Mouse (Mus musculus): ENCODE results near the gene Cldn34d. TPM values are rescaled to one million over a fixed set of nuclear protein-coding genes. Genes with fewer than 3 reads are reported as not detected.

Cldn34d gene
- not detected in 2 replicates for polyA plus RNA-seq (2014; fragmentation: Nextera tagmentation; extraction: Ambion mirVana)

DNA sequence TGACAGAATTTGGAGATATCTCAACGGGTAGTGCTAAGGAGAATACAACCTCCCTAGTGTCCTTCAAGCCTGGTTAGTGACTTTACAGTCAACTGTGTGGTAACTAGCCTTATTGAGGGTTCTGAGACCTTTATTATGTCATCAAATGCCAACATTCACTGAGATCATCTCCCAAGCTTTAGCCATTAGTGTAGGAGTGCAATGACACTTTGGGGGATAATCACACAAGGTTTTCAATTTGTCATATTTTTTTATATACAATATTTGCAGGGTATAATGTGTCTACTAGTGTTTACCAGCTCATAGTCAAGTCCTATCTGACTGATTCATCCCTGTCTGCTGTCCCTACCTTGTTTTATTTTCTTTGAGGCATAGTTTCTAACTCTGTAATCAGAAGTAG lies at the start of gene Cldn34d:
TSS of gene Cldn34d (minus strand) at position 101 of the 400 bp plus-strand sequence.
- Histone ChIP-seq H3K4me3 (ENCODE audit: low read length) (no peak within 1 kb of the TSS), H3K4me1 (ENCODE audit: control insufficient read depth, insufficient read depth, low read length) (no peaks in the 10 kb centered on the region), H3K36me3 (ENCODE audit: control insufficient read depth, insufficient read depth, low read length) (no peaks in the 10 kb centered on the region), H3K27ac (ENCODE audit: low read depth, low read length) (no peak within 1 kb of the TSS), H3K9ac (ENCODE audit: low read depth, low read length) (no peak within 1 kb of the TSS), H3K9me3 (ENCODE audit: control insufficient read depth, low read length) (0 out of 2 replicates have a peak, but pooled peaks cover 2% of the 10 kb centered on the region), H3K27me3 (ENCODE audit: control insufficient read depth, insufficient read depth, low read length) (no peaks in the 10 kb centered on the region), H3K4me2 (replicated peaks; ENCODE audit: low read depth, low read length) (no peak within 1 kb of the TSS)
- 69% methylated on average over 1 of the region's 1 CpGs for WGBS
- ATAC-seq (ENCODE audit: low FRiP score, low TSS enrichment) = no peak

DNA sequence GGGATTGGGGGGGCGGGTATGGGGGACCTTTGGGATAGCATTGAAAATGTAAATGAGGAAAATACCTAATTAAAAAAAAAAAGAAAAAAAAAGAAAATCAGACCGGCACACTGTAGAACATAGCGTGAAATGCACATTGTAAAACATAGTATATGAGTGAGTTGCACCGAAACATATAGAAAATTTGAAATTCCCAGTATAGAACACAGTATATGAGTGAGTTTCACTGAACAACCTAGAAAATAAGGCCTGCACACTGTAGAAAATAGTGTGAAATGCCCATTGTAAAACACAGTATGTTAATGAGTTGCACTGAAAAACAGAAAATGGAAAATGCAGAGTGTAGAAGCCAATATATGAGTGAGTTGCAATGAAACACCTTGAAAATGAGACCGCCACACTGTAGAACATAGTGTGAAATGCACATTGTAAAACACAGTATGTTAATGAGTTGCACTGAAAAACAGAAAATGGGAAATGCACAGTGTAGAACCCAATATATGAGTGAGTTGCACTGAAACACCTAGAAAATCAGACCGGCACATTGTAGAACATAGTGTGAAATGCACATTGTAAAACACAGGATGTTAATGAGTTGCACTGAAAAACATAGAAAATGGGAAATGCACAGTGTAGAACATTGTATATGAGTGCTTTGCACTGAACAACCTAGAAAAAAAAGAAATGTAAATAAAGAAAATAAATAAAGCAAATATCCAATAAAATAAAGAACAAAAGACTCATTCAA lies 4.1 kb downstream of the Cldn34d start:
- ATAC-seq (ENCODE audit: low FRiP score, low TSS enrichment) = peak; percentile 100
- WGBS = 56% methylated on average over 5 of the region's 6 CpGs
- H3K4me1 ChIP-seq (ENCODE audit: control insufficient read depth, insufficient read depth, low read length) = no peaks in the 10 kb centered on the region

More for the DNA sequence above, 4.1 kb downstream of the Cldn34d start:
- no peak overlapping the region for H3K9ac ChIP-seq (ENCODE audit: low read depth, low read length)
- no peak overlapping the region for H3K4me3 ChIP-seq (ENCODE audit: low read length)
- no peak overlapping the region for H3K27ac ChIP-seq (ENCODE audit: low read depth, low read length)
- no peak overlapping the region for H3K4me2 ChIP-seq (replicated peaks; ENCODE audit: low read depth, low read length)
- H3K36me3 ChIP-seq (ENCODE audit: control insufficient read depth, insufficient read depth, low read length) = no peaks in the 10 kb centered on the region
- 0 out of 2 replicates have a peak, but pooled peaks cover 2% of the 10 kb centered on the region for H3K9me3 ChIP-seq (ENCODE audit: control insufficient read depth, low read length)
- H3K27me3 ChIP-seq (ENCODE audit: control insufficient read depth, insufficient read depth, low read length) = no peaks in the 10 kb centered on the region

Other genes with a start within 250 kb of the Cldn34d start
- not detected in 2 replicates for gene Cldn34b4, start 209.6 kb downstream of the Cldn34d start, polyA plus RNA-seq (2014; fragmentation: Nextera tagmentation; extraction: Ambion mirVana)